Mouse (Mus musculus): ENCODE measurements around the gene Lrguk.

The Lrguk gene

DNA sequence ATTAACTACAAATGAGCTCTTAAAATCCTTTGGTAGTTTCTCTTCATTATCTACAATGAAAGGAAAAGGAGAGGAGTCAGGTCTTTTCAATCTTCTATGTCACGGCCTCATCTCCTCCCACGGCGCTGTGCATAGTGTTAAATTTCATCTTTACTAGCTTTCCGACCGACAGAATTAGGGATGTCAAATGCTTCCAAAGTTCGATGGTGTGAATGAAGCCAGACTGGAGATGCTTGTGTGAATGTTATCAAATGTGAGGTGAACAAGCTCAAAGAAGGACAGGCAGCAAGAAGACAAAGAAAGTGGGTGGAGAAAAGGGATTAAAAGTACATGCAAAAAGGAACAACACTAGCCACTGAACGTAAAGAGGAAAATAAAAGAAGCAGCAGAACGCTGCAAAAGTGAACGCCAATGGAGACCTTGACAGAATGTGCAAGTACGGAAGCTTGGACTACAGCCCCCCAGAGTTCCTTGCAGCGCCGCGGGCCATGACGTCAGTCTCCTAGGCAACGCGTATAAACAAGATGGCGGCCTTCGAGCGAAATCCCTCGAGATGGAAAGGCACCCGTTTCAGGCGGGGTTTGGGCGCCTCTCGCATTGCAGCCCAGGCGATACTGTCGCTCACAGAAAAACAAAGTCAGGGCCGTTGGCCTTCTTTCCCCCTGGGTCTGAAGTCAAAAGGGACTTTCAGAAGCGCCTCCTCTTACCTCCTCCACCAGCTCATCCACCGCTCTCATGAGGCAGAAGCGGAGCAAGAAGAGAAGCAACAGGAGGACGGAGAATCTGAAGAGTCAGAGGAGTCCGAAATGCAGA is at the start of gene Lrguk:
Gene Lrguk (plus strand): TSS at position 516 of the 813 bp plus-strand sequence.
- DNase-seq = peak; percentile 93

DNA sequence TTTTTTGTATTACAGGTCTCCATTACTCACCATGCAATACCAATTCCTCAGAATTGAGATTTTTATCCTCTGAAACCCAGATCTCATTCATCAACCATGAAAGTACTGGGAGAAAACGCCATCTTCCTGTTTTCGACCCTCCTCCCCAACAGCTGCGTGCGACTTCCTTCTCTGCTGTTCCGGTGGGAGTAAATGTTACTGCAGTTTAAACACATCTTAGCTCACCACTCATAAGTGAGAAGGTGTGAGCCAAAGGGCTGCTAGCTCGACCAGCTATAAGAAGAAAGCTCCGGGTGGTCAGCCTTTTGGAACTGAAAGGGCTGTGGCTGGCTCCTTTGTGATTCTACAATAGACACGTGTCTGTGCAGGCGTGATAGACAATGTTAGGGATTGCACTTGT is 46.5 kb upstream of the Lrguk start:
- no peak for DNase-seq

DNA sequence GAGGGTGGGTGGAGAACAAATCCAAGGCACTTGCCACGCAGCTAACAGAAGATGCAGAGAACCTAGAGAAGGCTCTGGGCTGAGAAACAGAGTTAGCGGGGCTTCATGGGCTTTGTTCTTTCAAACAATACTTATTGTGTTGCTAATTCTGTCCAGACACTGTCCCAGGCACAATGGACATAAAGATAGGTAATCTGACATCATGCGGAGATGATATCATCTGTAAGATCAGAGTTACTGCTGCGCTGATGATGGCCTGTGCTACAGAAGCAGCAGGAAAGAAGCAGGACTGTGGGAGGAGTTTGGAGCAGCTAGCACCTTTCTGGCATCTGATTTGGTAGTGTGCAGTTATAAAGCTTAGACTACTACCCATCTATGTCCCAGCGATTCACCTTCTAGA is 42.1 kb upstream of the Lrguk start:
- no peak for DNase-seq

DNA sequence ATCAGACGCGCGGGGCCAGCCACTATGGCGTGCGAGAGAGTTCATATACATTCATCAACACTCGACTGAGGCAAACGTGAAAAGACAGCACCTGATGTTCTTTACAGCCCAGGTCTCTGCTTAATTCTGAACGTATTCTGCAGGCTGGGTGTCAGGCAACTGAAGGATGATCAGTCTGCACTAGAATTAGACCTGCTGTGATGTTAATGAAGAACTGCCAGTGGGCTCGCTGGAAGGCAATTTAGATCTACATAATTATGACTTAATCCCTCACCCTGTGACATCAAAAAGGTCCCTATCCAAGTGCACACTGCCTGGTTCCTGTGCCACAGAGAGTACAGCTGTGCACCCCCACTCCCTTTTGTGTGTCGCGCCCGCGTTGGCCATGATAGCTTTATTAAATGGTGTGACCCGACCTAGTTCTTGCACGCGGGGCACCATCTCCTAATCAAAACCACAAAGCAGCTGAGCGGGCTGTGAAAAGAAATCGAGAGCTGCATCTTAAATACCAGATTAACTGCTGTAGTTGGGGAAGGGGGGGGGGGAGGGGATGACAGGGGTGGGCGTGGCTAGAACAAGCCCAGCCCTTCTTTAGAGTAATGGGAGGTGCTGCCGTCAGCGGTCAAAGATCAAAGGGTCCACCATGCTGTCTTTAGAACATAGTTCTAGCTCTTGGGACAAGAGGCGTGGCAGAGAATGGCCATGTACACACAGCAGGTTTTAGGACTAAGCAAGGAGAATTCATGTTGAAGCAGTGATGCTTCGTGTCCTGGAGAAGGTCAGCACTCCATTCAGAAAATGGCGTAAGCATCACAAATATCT is 36.8 kb upstream of the Lrguk start:
- DNase-seq = no peak

DNA sequence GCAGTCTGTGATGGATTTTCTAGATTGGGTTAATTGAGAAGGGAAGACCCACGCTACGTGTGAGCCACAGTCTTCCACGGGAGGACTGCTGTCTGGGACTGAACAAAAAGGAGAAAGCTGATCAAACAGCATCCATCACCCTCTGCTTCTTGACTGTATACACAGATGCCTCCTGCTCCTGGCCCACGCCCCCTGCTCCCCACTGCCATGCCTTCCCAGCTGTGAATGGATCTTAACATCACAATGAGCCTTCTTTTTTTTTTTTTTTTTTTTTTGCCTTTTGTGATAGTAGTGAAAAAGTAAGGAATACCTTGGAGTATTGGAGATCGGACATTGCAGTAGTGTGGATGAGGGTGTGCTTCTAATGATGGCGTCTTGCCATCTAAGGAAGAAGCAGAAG is 35.4 kb upstream of the Lrguk start:
- no peak for DNase-seq

DNA sequence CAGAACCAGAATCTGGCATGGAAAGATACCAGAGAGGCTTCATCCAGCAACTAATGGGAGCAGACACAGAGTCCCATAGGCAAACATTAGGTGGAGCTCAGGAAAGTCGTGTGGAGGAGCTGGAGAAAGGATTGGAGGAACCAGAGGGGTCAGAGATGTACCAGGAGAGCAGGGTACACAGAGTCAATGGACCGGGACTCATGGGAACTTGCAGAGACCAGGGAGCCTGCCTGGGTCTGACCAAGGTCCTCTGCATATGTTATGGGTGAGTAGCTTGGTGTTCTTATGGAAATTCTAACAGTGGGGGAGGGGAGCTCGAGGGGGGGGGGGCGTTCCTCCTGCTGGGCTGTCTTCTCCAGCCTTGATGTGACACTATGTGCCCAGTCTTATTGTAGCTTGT is 30.7 kb upstream of the Lrguk start:
- DNase-seq = no peak

DNA sequence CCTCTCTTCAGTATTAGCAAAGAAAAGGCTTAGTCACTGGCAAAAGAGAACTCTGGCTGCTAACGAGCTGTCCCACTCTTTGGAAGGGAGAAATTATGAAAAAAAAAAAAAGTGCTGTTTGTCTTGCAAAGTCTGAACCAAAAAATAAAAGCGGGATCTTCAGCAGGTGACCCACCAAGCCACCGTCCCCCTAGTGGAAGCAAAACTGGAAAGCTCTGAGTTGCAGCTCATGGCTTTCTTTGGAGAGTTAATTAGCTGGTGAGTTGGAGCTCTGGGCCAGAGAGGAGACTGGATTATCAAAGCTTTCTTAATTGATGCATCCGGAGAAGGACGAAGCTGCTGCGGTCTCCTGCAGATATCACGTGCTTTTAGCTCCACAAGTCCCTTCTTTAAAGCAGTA is 29.7 kb upstream of the Lrguk start:
- no peak for DNase-seq

DNA sequence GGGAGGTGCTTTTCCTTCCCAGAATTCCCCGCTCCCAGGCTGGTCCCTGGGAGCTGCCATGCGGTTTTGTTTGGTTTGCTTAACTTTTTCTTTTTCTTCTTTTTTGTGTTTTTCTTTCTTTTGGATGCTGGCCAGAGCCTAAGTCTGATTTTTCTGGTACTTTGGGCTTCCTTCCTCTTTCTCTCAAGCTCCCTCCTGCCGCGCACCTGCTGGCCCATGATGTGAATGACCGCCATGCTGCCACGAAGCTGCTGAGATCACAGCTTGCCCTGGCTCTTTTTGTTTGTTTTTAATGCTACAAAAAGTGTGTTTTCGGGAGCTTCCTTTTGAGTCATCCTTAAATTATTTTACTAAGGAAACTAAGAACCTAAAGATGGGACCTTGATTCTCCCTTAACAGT is 28.6 kb upstream of the Lrguk start:
- DNase-seq = no peak

DNA sequence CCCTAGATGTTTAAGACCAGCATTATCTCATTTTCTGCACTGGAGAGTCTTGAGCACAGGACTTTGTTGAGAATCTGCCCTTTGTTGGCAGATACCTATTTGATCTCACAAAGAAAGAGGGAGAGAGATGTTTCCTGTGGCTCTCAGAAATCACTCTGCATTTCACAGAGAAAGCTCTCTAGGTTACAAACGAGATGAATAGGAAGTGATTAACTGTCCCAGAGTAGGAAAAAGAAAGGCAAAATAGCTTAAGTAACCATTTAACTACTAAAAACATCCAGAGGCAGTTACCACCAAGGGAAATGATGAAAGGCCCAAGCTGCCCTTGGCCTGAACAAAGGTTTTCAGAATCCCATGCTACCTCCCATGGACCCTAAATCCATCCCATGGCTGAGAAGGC is 26.2 kb upstream of the Lrguk start:
- no peak for DNase-seq

DNA sequence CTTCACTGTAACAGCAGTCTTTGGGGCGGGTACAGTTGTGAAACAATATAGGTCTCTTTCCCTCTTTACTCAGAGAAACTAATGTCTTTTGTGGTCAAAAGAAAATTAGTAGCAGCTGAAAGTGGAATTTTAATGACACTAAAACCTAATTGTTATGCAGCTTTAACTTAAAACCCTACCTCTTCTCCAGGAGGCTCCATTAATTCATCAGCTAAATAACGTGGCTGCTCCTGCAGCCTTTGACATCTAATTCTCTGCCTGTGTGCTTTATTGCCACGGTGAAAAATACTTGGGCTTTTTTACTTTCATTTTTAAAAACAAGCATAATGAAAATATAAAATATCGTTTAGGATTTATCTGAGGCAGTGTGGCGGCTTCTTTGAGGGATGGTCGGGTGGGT is 15.8 kb upstream of the Lrguk start:
- no peak for DNase-seq

DNA sequence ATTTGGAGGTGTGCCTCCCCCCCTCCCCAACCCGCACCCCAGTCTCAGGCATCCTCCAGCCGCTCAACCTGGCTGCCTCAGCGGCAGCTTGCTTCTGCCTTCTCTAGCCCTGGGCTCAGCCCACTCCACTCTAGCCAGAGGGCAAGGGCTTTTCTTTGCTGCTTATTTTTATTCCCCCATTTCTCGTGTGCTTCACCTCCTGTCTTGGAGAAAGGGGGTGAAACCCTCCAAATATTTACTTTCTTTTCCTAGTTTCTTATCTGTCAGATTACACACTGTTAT is 439 bp downstream of the Lrguk start:
- DNase-seq = no peak

DNA sequence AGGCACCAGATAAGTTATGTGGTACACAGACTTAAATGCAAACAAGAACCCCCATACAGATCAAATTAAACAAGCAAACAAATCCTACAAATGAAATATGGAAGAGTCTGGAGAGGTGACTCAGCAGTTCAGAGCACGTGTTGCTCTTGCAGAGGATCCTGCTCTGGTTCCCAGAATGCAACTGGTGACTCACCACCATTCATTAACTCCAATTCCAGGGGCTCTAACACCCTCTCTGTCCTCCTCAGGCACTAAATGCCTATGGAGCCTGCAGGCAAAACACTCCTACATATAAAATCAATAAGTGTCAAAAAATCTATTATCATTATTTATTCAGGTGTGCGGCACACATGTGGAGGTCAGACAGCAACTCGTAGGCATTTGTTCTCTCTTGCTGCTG is 4.8 kb downstream of the Lrguk start:
- no peak for DNase-seq

DNA sequence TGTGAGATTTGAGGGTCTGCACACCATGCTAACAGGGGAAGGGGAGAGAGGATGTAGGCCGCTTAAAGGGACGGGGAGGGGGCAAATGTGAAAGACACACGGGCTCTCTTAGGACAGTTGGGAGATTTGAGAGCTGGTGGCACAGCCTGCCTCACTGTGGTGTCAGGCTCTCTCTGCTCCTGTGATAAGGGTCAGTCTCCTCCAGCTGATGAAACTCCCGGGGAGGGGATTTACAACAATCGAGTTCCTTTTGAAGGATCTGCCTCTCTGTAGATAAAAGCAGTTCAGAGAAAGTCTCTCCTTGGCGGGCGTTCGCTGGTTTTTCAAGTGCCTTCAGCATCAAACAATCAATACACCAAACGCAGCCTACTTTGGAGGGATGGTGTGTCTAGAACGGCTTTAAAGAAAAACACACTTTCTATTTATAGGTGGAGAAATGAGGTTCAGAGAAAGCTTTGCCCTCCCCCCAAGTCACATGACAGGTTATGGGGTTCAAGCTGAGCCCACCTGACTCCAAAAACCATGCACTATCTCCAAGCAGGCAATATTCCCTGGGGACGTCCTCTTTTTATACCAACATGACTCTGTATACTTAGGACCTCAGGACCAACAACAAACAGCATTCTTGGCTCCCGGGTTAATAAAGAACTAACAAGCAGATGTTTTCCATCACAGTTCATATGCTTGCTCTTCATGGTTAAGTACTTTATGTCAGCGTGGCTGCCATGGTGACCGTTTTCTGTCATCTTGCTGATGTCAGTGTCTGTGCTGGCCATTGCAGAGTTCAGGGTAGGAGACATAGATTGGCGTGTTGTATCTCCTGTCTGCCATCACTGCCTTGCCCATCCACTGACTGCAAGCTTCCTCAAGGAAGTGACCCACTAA is 5.6 kb downstream of the Lrguk start:
- DNase-seq = peak; percentile 32

DNA sequence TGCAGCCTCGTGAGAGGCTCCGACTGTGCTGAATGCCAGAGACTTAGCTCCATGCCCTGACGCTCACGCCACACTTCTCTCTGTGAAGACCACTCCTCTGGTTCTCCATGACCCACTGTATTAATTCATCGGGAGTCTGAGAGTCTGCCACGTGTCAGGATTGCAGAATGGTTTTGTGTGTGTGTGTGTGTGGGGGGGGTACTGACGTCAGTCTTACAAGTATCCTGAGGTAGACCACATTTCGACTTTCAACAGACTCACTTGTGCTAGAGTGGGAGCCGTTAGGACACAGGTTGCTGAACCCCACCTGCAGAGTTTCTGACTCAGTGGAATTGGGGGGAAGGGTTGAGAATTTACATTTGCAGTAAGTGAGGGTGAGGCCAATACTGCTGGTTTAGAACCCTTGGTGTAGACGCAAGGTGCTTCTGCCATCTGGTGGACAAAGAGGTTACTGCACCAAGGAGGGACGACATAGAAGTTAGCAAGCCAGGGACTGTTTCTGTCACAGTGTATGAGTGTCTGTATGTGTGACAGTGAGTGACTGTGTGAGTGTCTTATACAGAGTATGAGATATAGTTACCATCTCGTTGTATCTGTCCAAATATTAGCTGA is 11.5 kb downstream of the Lrguk start:
- peak; percentile 86 for DNase-seq

DNA sequence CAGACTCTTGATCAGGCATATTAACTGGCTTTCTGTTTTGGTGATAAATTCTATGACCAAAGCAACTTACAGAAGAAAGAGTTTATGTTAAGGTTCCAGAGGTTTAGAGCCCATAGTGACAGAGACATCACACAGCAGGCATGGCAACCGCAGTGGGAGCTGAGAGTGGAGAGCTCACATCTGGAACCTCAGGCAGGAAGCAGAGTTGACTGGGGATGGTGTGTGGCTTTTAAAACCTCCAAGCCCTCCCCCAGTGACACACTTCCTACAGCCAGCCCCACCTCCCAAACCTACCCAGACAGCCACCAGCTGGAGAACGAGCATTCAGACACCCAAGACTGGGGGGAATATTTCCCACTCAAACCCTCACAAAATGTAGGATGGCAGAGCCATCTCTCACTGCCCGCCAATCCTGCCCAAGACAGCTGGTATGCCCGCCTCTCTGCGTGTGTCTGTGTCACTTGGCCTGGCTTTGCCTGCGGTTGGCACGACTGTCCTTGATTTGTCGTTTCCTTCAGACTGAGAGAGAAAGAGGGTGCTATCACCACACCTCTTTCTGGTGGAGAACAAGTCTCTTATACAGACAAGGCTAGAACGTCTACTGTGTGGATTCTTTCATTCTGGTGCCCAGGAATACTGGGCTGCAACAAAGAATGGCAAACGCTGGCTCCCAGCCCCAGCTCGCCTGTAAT is 12.5 kb downstream of the Lrguk start:
- peak; percentile 15 for DNase-seq

DNA sequence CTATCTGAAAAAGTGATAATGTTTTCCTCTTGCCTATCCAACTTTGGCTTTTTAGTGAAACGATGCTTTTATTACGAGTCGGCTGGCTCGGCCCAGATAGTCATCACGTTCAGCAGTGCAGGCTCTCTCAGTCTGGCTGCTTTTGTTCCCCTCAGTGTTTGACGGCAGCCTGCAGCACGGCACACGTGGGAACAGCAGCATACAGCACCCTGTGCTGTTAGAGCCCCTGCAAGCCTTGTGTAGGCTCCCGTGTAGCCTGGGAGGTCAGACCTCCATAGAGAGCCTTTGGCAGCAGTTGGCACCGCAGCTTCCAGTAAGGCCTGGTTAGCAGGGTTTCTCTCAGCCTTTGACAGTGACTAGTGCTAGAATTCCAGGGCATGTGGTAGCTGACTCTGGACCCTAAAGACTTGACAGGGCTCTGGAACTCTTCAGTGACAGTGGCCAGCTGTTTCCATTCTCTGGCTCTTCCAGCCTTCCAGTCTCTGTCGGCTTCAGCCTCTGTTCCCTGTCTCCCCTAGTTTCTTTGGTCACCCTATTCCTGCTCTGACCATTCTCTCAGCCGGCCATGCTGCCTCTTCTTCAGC is 15.1 kb downstream of the Lrguk start:
- DNase-seq = peak; percentile 54

DNA sequence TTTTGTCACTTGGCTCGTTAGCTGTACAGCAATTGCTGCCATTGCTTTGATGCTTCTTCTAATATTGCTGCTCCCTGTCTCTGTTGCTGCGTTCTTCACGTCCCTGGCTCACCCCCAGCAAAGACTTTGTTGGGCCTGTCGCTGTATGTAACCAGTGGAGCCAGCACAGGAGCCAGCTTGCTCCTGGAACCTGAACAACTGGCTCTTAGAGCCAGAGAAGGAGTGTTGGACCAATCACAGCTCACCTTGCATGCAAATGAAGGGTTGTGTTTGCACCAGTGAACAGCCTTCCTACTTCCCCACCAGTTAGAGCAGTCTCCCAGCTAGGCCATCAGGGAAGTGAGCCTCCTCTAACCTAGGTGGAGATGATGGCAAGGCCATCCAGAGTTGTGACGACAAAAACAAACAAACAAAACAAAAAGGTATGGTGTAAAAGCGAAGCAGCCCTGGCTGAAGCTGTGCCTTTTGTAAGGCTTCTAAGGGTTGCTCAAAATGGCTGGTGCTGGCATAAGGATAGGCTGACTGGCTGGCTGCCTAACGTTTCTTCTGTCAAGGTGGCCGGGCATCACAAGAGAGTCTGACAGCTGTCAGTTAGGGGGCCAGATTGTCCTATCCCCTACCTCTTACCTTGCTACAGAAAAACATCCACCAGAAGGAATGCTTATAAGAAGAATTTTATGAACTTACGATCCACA is 15.7 kb downstream of the Lrguk start:
- DNase-seq = no peak

DNA sequence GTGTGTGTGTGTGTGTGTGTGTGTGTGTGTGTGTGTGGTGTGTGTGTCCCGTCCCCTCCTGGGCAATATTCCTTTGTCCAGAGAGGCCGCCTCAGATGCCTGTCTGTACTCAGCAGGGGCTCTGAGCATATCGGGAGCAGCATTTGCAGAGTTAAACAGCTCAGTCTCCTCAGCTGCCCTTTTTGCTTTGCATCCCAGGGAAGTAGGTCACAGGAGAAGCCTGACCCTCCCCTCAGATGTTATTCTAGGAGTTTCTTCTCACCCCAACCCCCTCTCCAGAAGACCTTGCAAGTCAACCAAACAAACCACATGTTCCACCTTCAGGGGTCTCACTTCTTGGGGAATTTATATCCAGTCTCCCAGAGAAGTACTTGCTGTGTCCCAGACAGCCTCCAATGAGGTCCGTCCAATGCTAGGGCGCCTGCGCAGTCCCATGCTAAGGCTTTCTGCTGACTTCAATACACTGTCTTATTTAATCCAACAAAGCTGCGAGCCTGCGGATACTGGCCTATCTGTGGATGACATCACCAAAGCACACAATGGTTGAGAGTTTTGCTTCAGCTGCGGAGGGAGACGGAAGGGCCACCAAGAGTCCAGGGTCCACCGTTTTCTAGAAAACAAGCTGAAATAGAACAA is 17.4 kb downstream of the Lrguk start:
- DNase-seq = no peak

DNA sequence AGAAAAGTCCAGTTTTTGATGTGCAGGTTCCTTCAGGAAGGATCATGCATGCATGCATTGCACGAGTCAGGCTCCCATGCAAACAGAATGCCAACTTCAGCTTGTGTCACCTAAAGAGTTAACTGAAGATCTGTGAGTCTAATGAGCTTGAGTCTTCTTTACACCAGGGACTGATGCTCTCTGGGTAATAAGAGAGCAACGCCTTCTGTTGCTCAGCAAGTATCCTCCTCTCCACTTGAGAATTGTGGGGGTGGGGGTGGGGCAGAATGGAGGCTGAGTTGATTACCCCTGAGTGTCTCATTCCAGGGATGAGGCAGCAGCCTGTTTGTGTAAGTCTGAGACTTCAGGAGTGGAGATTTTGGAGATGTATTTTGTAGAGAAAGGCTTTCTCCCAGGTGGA is 20.2 kb downstream of the Lrguk start:
- DNase-seq = no peak

DNA sequence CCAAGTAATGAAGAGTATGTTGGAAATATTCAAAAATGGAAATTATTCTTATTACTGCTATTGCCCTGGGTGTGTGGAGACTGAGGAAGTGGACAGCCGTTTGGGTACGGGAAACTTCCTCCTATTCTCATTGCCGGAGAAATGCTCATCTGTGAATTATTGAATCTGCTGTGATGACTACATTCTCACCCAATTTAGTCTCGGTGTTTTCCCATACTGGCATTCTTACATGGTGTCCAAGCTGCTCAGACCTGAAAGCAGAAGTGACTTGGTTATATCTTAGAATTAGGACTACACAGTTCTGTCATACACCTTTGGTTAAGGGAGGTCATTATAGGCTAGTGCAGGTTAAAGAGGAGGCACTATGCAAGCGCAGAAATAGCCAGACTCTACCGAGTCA is 30.5 kb downstream of the Lrguk start:
- no peak for DNase-seq

DNA sequence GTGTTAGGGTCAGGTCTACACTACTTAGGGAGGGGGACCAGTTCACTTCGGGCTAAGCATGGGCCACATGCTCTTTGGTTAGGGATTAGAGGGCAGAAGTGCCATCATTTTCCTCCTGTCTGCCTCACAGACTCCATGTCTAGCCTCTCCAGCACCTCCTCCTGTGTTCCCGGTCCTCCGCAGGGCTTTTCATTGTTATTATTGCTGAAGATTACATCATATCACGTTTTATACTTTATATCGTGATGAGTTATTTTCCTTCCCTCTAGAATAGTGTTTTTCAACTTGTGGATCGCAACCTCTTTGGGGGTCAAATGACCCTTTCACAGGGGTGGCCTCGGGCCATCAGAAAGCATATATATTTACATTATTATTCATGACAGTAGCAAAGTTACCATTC is 37.5 kb downstream of the Lrguk start:
- DNase-seq = no peak
